Mouse (Mus musculus): ENCODE data around the gene Rfx8. TPM values are rescaled to one million over a fixed set of nuclear protein-coding genes. Genes with fewer than 3 reads are reported as not detected.

Rfx8 gene
- total and polyA plus RNA-seq, 3 experiments, result not detected

- TF ChIP-seq UBTF (IDR thresholded peaks at IDR 0.05; ENCODE audit: borderline replicate concordance, insufficient read depth, low read depth, low read length) (no peak), ETS1 (IDR thresholded peaks at IDR 0.05; ENCODE audit: low read depth, low read length) (no peak)
Measured at GRCm38 (mm10) chr1:39651241-39651548, 69.6 kb downstream of the Rfx8 start, which contains the start of gene Creg2 (continued).

DNA sequence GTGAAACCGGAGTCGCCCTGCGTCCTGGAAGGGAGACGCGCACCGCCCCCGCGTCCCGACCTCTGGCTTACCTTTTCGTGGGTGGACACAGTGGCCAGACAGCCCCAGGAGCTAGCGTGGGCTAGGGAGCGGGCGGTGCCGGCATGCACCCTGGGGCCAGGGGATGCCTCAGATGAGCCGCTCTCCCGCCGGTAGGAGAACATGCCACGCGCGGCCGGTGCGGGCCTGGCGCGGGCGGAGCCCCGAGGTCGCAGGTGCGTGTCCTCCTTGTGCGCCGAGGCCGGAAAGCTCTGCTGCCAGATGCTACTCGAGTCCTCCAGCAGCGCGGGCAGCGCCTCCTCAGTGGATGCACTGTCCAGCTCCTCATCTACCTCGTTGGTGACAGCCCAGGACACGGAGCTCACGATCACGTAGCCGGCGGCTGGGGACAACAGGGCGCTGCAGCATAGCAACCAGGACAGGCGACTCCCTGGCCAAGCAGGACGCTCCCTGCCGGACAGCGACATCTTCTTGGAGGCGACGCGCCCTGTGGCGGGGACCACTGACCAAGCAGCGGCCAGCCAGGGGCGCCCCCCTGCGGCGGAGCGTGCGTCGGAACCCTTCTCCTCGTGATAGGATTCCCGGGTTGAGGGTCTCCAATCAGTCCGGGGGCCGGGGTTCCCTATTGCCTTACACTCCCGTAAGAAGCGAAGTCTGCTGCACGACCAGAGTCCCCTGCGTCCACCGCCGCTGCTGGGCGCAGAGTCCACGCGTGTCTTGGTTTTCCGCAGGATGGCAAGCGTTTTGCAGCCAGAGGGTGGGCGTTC is 70.2 kb downstream of the Rfx8 start:
- TF ChIP-seq ZMIZ1 (IDR thresholded peaks at IDR 0.05; ENCODE audit: low read depth, low read length) (no peak), USF1 (IDR thresholded peaks at IDR 0.05; ENCODE audit: low read depth, low read length) (no peak), MYC (IDR thresholded peaks at IDR 0.05; ENCODE audit: low read depth, low read length) (no peak), HCFC1 (IDR thresholded peaks at IDR 0.05; ENCODE audit: low read depth, low read length) (no peak), CTCF (IDR thresholded peaks at IDR 0.05 in 2 of 3, conservative IDR thresholded peaks at IDR 0.05 in 1 of 3; ENCODE audit: control insufficient read depth in 1 of 3, insufficient read depth in 1 of 3, low read depth in 2 of 3, low read length in 3 of 3, poor library complexity in 1 of 3, severe bottlenecking in 1 of 3) (no peak), CHD2 (IDR thresholded peaks at IDR 0.05; ENCODE audit: low read length) (no peak), GABPA (IDR thresholded peaks at IDR 0.05; ENCODE audit: low read depth, low read length) (no peak), MAX (IDR thresholded peaks at IDR 0.05; ENCODE audit: low read length) (no peak), GATA1 (IDR thresholded peaks at IDR 0.05; ENCODE audit: low read depth, low read length) (no peak), NRF1 (IDR thresholded peaks at IDR 0.05; ENCODE audit: insufficient read depth, low read depth, low read length, poor library complexity, severe bottlenecking) (no peak), ELF1 (IDR thresholded peaks at IDR 0.05; ENCODE audit: low read depth, low read length) (no peak), JUND (IDR thresholded peaks at IDR 0.05; ENCODE audit: low read depth, low read length) (no peak), UBTF (IDR thresholded peaks at IDR 0.05; ENCODE audit: borderline replicate concordance, insufficient read depth, low read depth, low read length) (no peak), TCF12 (IDR thresholded peaks at IDR 0.05; ENCODE audit: low read depth, low read length) (no peak), CHD1 (IDR thresholded peaks at IDR 0.05; ENCODE audit: low read depth, low read length) (no peak), E2F4 (IDR thresholded peaks at IDR 0.05; ENCODE audit: borderline replicate concordance, low read depth, low read length) (no peak), RAD21 (IDR thresholded peaks at IDR 0.05; ENCODE audit: low read depth, low read length) (no peak), TAL1 (IDR thresholded peaks at IDR 0.05; ENCODE audit: low read length) (no peak), ZC3H11A (IDR thresholded peaks at IDR 0.05; ENCODE audit: low read depth, low read length) (no peak)
- Histone ChIP-seq H3K27ac (ENCODE audit: control insufficient read depth, low read depth, low read length) (no peak overlapping the region), H3K79me2 (ENCODE audit: control insufficient read depth, insufficient read depth, low read length, poor library complexity) (no peaks in the 10 kb centered on the region), H3K4me1 (ENCODE audit: control insufficient read depth in 1 of 2, insufficient read depth in 2 of 2, low read length in 2 of 2) (no peaks in the 10 kb centered on the region), H3K27me3 (ENCODE audit: control insufficient read depth in 1 of 2, insufficient read depth in 2 of 2, low read length in 2 of 2) (peaks cover 0 to 1% of the 10 kb centered on the region in 2 experiments), H3K9ac (ENCODE audit: control insufficient read depth, low read depth, low read length, poor library complexity, severe bottlenecking) (no peak overlapping the region), H3K36me3 (ENCODE audit: control insufficient read depth in 1 of 2, insufficient read depth in 2 of 2, low read length in 2 of 2) (no peaks in the 10 kb centered on the region), H3K4me3 (ENCODE audit: control insufficient read depth in 1 of 2, insufficient read depth in 1 of 2, low read depth in 2 of 2, low read length in 2 of 2) (no peak overlapping the region), H3K9me3 (replicated peaks; ENCODE audit: insufficient read depth, low read length) (no peaks in the 10 kb centered on the region)
- no peak for DNase-seq (ENCODE audit: low read depth, low spot score)
